Mouse (Mus musculus): ENCODE data around the gene Snd1.

DNA sequence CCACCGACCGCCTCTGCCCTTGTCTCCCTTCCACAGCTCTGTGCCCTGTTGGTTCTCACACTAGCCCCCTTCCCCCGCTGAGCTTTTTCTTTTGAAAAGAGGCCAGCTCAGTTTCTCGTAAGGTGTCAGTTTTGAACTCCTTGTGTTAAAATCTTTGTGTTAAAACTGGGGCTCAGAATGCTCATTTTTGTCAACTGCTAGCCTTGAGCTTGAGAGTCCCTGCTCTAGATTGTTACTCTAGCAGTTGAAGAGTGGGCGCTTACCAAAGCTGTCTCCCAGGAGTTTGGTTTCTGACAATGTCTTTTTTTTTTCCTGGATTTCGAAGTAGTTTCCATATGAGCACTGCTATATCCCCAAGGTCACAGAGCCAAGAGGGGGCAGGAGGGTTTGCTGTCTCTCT lies 82.8 kb downstream of the Snd1 start:
- TF ChIP-seq CTCF (conservative IDR thresholded peaks at IDR 0.05; ENCODE audit: low read length) (no peak), NANOG (IDR thresholded peaks at IDR 0.05; ENCODE audit: borderline replicate concordance, low read length) (no peak), POU5F1 (IDR thresholded peaks at IDR 0.05; ENCODE audit: borderline replicate concordance, low read length) (no peak)

All from E14TG2a.4 (cell line).